Mouse (Mus musculus) stomach, postnatal 0 days (tissue): ENCODE results near the gene Fuz. TPM values are rescaled to one million over a fixed set of nuclear protein-coding genes. Genes with fewer than 3 reads are reported as not detected.

ENCODE experiments used
- ATAC-seq: fragments of 200-750 bp; cut with Nextera tagmentation; 2 replicates; pipeline ENCODE4 v1.8.0; 2017; ENCODE audit not compliant: low FRiP score, low TSS enrichment
- DNase-seq: peaks from one replicate; pipeline ENCODE4 v3.0.0-alpha.2; 2016; ENCODE audit warnings: low spot score
- H3K27ac ChIP-seq: fragments of 300-500 bp; sonication (generic); replicated peaks from 2 replicates; pipeline ENCODE4 v1.5.1; 2014; ENCODE audit warnings: mild to moderate bottlenecking, control low read depth
- H3K27me3 ChIP-seq: fragments of 300-500 bp; sonication (generic); 2 replicates; pipeline ENCODE4 v1.6.1; 2014; ENCODE audit warnings: low read length; ENCODE audit not compliant: control insufficient read depth, insufficient read depth
- H3K36me3 ChIP-seq: fragments of 300-500 bp; sonication (generic); 2 replicates; pipeline ENCODE4 v1.6.1; 2014; ENCODE audit warnings: low read length, mixed read lengths; ENCODE audit not compliant: control insufficient read depth, insufficient read depth
- H3K4me1 ChIP-seq: fragments of 300-500 bp; sonication (generic); replicated peaks from 2 replicates; pipeline ENCODE4 v1.6.1; 2014; ENCODE audit warnings: antibody characterized with exemption; ENCODE audit not compliant: control insufficient read depth, insufficient read depth
- H3K4me2 ChIP-seq: fragments of 300-500 bp; sonication (generic); replicated peaks from 2 replicates; pipeline ENCODE4 v1.6.1; 2014; ENCODE audit warnings: low read depth, mild to moderate bottlenecking, control low read depth, moderate library complexity
- H3K4me3 ChIP-seq: fragments of 300-500 bp; sonication (generic); 2 replicates; pipeline ENCODE4 v1.5.1; 2014; ENCODE audit warnings: low read depth, low read length, control low read depth
- H3K9ac ChIP-seq: fragments of 300-500 bp; sonication (generic); 2 replicates; pipeline ENCODE4 v1.6.1; 2014; ENCODE audit warnings: mild to moderate bottlenecking, low read length, control low read depth, mixed read lengths
- H3K9me3 ChIP-seq: fragments of 300-500 bp; sonication (generic); 2 replicates; pipeline ENCODE4 v1.6.1; 2016; ENCODE audit warnings: low read length; ENCODE audit not compliant: control insufficient read depth
- CTCF ChIP-seq: IDR thresholded peaks from 2 replicates; pipeline ENCODE4 v1.5.1; 2016; ENCODE audit warnings: antibody characterized with exemption, low read depth, mild to moderate bottlenecking, moderate library complexity
- EP300 ChIP-seq: optimal IDR thresholded peaks from 2 replicates; pipeline ENCODE3; 2016; ENCODE audit warnings: antibody characterized with exemption
- WGBS: fragments of 180-500 bp; shearing (Covaris S2); extraction: QIAGEN DNeasy Blood & Tissue Kit; methylation state at CpG from one replicate; pipeline ENCODE4 v1.1.7; 2014; 5-methylcytosine and 5-hydroxymethylcytosine counted together
- polyA plus RNA-seq: library from polyadenylated mRNA; unstranded; fragments of >200 nt; fragmentation: Nextera tagmentation; extraction: Ambion mirVana; gene quantifications from 2 replicates; pipeline ENCODE4 v1.2.1, GENCODE M21; 2015

The Fuz gene
- polyA plus RNA-seq, 1 experiment from 2014 or later, result 13.1 TPM

DNA sequence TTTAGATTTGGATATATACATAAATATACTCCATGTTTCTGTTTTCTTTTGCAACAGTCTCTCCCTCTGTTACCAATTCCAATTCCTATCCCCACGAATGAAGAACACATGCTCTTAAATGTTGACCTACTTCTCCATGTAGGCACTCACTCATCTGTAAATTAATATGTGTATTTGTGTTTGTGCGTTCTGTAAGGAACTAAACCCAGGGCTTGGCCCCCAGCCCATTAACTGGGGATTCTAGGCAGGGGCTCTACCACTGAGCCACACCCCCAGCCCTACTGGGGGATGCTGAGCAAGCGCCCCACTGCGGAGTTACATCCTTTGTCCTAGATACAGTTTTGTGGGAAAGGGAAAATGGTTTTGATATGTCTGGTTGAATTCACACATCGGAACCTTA is 23.2 kb downstream of the Fuz start:
- ATAC-seq, result no peak
- Histone ChIP-seq H3K4me2 (no peak overlapping the region), H3K9me3 (no peaks in the 10 kb centered on the region), H3K4me3 (no peak overlapping the region), H3K36me3 (peaks cover 14% of the 10 kb centered on the region; the same call in 1 of the 2 replicates), H3K9ac (no peak overlapping the region), H3K4me1 (no peaks in the 10 kb centered on the region), H3K27me3 (no peaks in the 10 kb centered on the region), H3K27ac (peak overlapping the region; percentile 18)
- no peak for DNase-seq
- TF ChIP-seq CTCF (no peak), EP300 (no peak)
- 84% methylated on average over 5 of the region's 5 CpGs for WGBS

DNA sequence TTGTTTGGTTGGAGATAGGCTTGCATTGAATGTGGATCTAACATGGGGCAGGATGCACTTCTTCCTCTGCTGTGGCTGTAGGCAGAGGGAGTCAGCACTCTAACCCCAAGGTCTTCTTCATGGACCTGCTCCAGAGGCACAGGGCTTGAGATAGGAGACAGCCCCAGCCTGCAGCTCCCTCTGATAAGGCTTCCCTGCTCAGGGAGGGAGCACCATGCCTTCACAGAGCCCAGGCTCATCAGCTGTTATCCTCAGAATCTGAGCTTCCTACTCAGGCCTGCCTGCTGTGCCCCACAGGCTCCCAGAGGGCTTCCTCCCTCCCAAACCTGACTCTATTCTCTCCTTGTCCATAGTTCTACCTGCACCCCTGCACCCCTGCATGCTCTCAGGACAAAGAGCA is 26.7 kb downstream of the Fuz start:
- Histone ChIP-seq H3K36me3 (0 out of 2 replicates have a peak, but pooled peaks cover 8% of the 10 kb centered on the region), H3K4me1 (no peaks in the 10 kb centered on the region; the same call in 1 of the 2 replicates), H3K4me3 (no peak overlapping the region), H3K27me3 (no peaks in the 10 kb centered on the region), H3K4me2 (no peak overlapping the region), H3K27ac (no peak overlapping the region), H3K9ac (no peak overlapping the region), H3K9me3 (no peaks in the 10 kb centered on the region)
- no peak for TF ChIP-seq EP300
- no peak for TF ChIP-seq CTCF
- DNase-seq, result no peak
- ATAC-seq, result no peak

DNA sequence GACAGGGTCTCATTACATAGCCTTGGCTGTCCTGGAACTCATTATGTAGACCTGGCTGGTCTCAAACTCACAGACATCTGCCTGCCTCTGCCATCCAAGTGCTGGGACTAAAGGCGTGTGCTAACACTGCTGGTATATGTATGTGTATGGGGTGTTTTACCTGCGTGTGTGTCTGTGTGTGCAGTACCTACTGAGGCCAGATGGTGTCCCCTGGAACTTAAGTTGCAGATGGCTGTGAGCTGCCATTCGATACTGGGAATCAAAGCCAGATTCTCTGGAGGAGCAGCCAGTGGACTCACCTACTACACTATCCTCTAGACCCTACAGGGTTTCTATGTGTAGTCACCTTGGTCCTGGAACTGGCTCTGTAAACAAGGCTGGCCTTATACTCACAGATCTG is 29.6 kb downstream of the Fuz start:
- Histone ChIP-seq H3K9ac (no peak overlapping the region), H3K4me1 (peaks cover 9% of the 10 kb centered on the region), H3K9me3 (no peaks in the 10 kb centered on the region), H3K27me3 (no peaks in the 10 kb centered on the region), H3K4me2 (no peak overlapping the region), H3K36me3 (0 out of 2 replicates have a peak, but pooled peaks cover 8% of the 10 kb centered on the region), H3K4me3 (no peak overlapping the region), H3K27ac (no peak overlapping the region)
- TF ChIP-seq EP300 (no peak), CTCF (peak; percentile 77)
- ATAC-seq (no peak), DNase-seq (peak; percentile 55)
- WGBS, result 73% methylated on average over 3 of the region's 3 CpGs

DNA sequence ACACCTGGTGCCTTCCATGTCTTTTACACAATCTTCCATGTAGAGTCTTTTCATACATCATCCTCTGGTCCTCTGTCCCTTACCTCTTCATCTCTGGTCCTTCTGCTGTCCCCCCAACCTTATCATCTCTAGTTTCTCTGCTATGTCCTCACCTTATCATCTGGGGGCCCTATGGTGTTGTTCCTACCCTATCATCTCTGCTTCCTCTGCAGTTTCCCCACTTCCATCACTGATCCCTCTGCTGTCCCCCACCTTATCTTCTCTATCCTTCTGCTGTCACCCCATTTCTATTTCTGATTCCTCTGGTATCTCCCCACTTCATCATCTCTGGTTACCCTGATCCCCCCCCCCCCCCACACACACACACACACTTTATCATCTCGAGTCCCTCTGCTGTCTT is 32.7 kb downstream of the Fuz start:
- no peak for ATAC-seq
- no peak for TF ChIP-seq EP300
- TF ChIP-seq CTCF, result no peak

DNA sequence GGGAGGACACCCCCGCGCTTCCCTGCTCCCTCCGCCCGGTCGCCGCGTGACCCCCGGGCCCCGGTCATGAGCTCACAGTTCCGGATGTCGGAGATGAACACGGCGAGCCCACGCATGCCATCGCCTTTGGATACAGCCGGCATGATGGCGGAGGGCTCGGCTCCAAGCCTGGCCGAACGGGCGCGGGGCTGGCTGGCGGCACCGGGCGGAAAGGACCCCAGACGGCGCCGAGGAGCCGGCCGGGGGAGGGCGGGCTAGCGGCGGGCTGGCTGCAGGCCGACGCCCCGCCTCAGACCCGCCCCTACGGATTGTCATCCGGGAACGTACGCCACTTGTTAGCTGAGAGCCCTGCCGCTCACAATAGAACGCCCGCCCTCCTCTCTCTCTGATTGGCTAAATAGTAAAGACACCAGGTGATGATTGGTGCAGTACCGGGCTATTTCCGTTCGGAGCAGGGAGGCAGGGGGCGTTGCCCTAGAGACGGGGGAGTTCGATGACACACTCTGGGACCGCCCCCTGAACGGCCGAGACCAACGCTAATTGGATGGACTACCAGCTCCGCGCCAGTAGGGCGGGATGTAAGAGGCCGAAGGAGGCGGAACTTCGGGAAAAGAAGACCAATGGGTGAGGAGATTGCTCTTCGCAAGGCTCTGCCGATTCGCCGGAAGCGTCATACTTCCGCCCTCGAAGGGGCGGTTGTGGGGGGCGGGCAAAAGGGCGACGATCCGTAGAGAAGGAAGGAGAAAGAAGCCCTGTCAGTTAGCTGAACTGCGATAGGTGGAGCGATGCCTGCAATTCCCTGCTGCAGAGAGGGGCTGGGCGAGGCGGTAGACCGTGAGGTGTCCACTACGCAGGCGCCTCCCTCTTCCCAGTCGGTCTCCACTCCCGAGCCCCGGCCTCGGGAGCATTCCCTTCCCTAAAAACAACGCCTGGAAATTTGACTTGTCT is 33.6 kb downstream of the Fuz start, which contains the start of gene Ap2a1:
Ap2a1 (minus strand) TSS at position 293 of the 948 bp plus-strand sequence.
- Histone ChIP-seq H3K27ac (peak within 1 kb of the TSS; percentile 91), H3K9me3 (no peaks in the 10 kb centered on the region), H3K4me3 (peak within 1 kb of the TSS; percentile 88), H3K4me2 (peak within 1 kb of the TSS; percentile 63), H3K36me3 (no peaks in the 10 kb centered on the region), H3K27me3 (no peaks in the 10 kb centered on the region), H3K4me1 (peaks cover 9% of the 10 kb centered on the region), H3K9ac (peak within 1 kb of the TSS; percentile 86)
- WGBS, result under 1% methylated on average over 80 of the region's 84 CpGs
- TF ChIP-seq EP300, result peak; percentile 93
- TF ChIP-seq CTCF, result peak; percentile 35
- ATAC-seq (peak; percentile 99), DNase-seq (peak; percentile 100)

More for the DNA sequence above, 32.7 kb downstream of the Fuz start:
- DNase-seq, result no peak
- Histone ChIP-seq H3K4me1 (peaks cover 9% of the 10 kb centered on the region), H3K27ac (peak overlapping the region; percentile 81; the same call in 1 of the 2 replicates), H3K9ac (peak overlapping the region; percentile 86), H3K27me3 (no peaks in the 10 kb centered on the region), H3K36me3 (no peaks in the 10 kb centered on the region), H3K4me3 (peak overlapping the region; percentile 88), H3K9me3 (no peaks in the 10 kb centered on the region), H3K4me2 (peak overlapping the region; percentile 63)
- 0% methylated on average over 1 of the region's 1 CpGs for WGBS

DNA sequence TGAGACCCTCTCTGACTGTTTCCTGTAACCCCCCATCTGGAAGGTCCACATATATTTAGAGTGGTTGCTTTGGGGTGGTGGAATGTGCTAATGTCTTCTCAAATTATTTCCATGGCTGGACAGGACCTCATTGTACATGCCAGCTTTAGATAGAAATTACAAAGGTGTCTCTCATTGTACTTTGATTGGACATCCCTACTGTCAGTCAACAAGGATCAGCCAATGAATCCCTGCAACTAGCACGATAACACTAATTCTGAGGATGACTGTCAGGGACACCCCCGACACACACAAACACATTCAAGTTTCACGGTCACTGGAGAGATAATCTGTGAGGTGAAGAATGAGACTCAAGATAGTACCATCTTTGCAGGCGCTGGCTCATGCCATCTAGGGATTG is 42.8 kb downstream of the Fuz start:
- H3K4me2 ChIP-seq, result no peak overlapping the region
- H3K4me3 ChIP-seq, result no peak overlapping the region
- H3K9me3 ChIP-seq, result no peaks in the 10 kb centered on the region
- ATAC-seq, result no peak
- no peak overlapping the region for H3K9ac ChIP-seq
- H3K27ac ChIP-seq, result no peak overlapping the region
- TF ChIP-seq CTCF, result no peak
- TF ChIP-seq EP300, result no peak
- H3K27me3 ChIP-seq, result no peaks in the 10 kb centered on the region
- H3K36me3 ChIP-seq, result no peaks in the 10 kb centered on the region
- DNase-seq, result no peak
- no peaks in the 10 kb centered on the region for H3K4me1 ChIP-seq
- WGBS, result 90% methylated on average over 4 of the region's 4 CpGs
